Comparison of ENCODE assay signal across 13 mouse cellular contexts in the genomic region with DNA sequence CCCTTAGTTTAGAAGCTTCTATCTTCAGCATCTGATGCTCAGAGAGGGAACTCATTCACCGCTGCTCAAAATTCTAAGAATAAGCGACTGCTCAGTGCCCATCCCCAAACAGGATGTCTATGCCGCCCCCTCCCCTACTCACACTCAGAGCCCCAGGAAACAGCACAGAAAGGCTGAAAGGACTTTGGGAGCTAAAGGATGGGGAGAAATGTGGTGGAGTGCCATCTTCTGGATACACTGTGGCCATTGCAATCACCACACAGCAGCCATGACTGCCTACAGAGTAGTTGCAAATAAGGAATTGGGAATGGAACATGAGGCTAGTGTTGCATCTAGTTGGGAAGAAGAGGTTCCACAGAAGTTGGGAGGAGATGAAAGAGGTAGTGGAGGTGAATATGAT.
A peak's percentile ranks its signal among the peaks of the same experiment; 100 is the strongest.
DNase-seq lines count a peak whose midpoint lies in the region; ATAC-seq and TF ChIP-seq lines count a peak whose summit lies in the region.
"Had no signal": no experiment of that assay in that cellular context is flagged by ENCODE, and none has a peak within 500 bp of the region (broad histone marks: within the 10 kb centered on the region; RNA-seq: fewer than 3 reads in every experiment).

No protein-coding gene starts in this region.

- H3K9ac ChIP-seq in intestine, postnatal 0 days (ENCODE audit: low read depth, low read length) = no peak overlapping the region
- H3K9ac ChIP-seq in intestine, embryonic 16.5 days (ENCODE audit: low read depth, low read length) = no peak overlapping the region
- H3K9ac ChIP-seq in liver, postnatal 0 days (replicated peaks) = no peak overlapping the region
- H3K9ac ChIP-seq in liver, embryonic 11.5 days (ENCODE audit: low read depth, low read length) = no peak overlapping the region
- H3K9ac ChIP-seq: liver, embryonic 13.5 days; midbrain, embryonic 15.5 days; neural tube, embryonic 15.5 days had no signal

- TF ChIP-seq EP300 in liver, postnatal 0 days (IDR thresholded peaks at IDR 0.05; ENCODE audit: low read depth) = no peak

- WGBS in intestine, postnatal 0 days = 59% methylated on average over 3 of the region's 3 CpGs
- 62% methylated on average over 3 of the region's 3 CpGs for WGBS in intestine, embryonic 16.5 days
- 34% methylated on average over 3 of the region's 3 CpGs for WGBS in liver, postnatal 0 days (ENCODE audit: insufficient replicate concordance)
- 39% methylated on average over 3 of the region's 3 CpGs for WGBS in liver, embryonic 11.5 days

- H3K4me2 ChIP-seq in intestine, postnatal 0 days (replicated peaks; ENCODE audit: low read depth) = no peak overlapping the region
- no peak overlapping the region for H3K4me2 ChIP-seq in intestine, embryonic 16.5 days (ENCODE audit: low read depth, low read length)
- no peak overlapping the region for H3K4me2 ChIP-seq in liver, postnatal 0 days (ENCODE audit: low read depth, low read length)
- H3K4me2 ChIP-seq in liver, embryonic 11.5 days = no peak overlapping the region
- H3K4me2 ChIP-seq: liver, embryonic 13.5 days; midbrain, embryonic 15.5 days; neural tube, embryonic 15.5 days had no signal

- H3K4me1 ChIP-seq in intestine, postnatal 0 days (replicated peaks; ENCODE audit: control insufficient read depth, insufficient read depth, low read length) = no peaks in the 10 kb centered on the region
- no peaks in the 10 kb centered on the region for H3K4me1 ChIP-seq in intestine, embryonic 16.5 days (ENCODE audit: control insufficient read depth, insufficient read depth, low read length)
- H3K4me1 ChIP-seq in liver, postnatal 0 days (ENCODE audit: insufficient read depth) = no peaks in the 10 kb centered on the region
- no peaks in the 10 kb centered on the region for H3K4me1 ChIP-seq in liver, embryonic 11.5 days (replicated peaks; ENCODE audit: control insufficient read depth, insufficient read depth, low read length)
- H3K4me1 ChIP-seq: liver, embryonic 13.5 days; midbrain, embryonic 15.5 days; neural tube, embryonic 15.5 days had no signal

- no peaks in the 10 kb centered on the region for H3K36me3 ChIP-seq in intestine, postnatal 0 days (ENCODE audit: control insufficient read depth, insufficient read depth)
- H3K36me3 ChIP-seq in intestine, embryonic 16.5 days (ENCODE audit: control insufficient read depth, insufficient read depth, low read length) = no peaks in the 10 kb centered on the region
- no peaks in the 10 kb centered on the region for H3K36me3 ChIP-seq in liver, postnatal 0 days (replicated peaks; ENCODE audit: insufficient read depth, low read length)
- no peaks in the 10 kb centered on the region for H3K36me3 ChIP-seq in liver, embryonic 11.5 days (ENCODE audit: control insufficient read depth, insufficient read depth, low read length)
- H3K36me3 ChIP-seq: liver, embryonic 13.5 days; midbrain, embryonic 15.5 days; neural tube, embryonic 15.5 days had no signal

- H3K9me3 ChIP-seq in intestine, postnatal 0 days (ENCODE audit: control insufficient read depth) = no peaks in the 10 kb centered on the region
- H3K9me3 ChIP-seq in intestine, embryonic 16.5 days (ENCODE audit: control insufficient read depth, low read length) = no peaks in the 10 kb centered on the region
- no peaks in the 10 kb centered on the region for H3K9me3 ChIP-seq in liver, postnatal 0 days (ENCODE audit: low read length)
- H3K9me3 ChIP-seq in liver, embryonic 11.5 days (ENCODE audit: control insufficient read depth, low read length) = no peaks in the 10 kb centered on the region
- H3K9me3 ChIP-seq: liver, embryonic 13.5 days; midbrain, embryonic 15.5 days; neural tube, embryonic 15.5 days had no signal

- no peak overlapping the region for H3K4me3 ChIP-seq in intestine, postnatal 0 days (ENCODE audit: low read depth, low read length)
- no peak overlapping the region for H3K4me3 ChIP-seq in intestine, embryonic 16.5 days (ENCODE audit: low read length)
- no peak overlapping the region for H3K4me3 ChIP-seq in liver, postnatal 0 days (ENCODE audit: low read depth, low read length)
- no peak overlapping the region for H3K4me3 ChIP-seq in liver, embryonic 11.5 days (ENCODE audit: low read depth, low read length)
- H3K4me3 ChIP-seq: liver, embryonic 13.5 days; midbrain, embryonic 15.5 days; neural tube, embryonic 15.5 days had no signal

- peak; percentile 30 to 35 for DNase-seq in cerebellum, postnatal 10 days
- DNase-seq in cerebellum, postnatal 25 days = no peak
- no peak for DNase-seq in liver, postnatal 0 days
- no peak for DNase-seq in liver, embryonic 11.5 days (ENCODE audit: low spot score)
- peak; percentile 7 for DNase-seq in lung, postnatal 25 days (ENCODE audit: low spot score)
- DNase-seq: layer of hippocampus, postnatal 36 days; liver, embryonic 13.5 days; right cerebral cortex, postnatal 4 days had no signal

- no peak overlapping the region for H3K27ac ChIP-seq in intestine, postnatal 0 days (ENCODE audit: low read depth, low read length)
- no peak overlapping the region for H3K27ac ChIP-seq in intestine, embryonic 16.5 days (ENCODE audit: low read length)
- no peak overlapping the region for H3K27ac ChIP-seq in liver, postnatal 0 days (ENCODE audit: low read depth)
- no peak overlapping the region for H3K27ac ChIP-seq in liver, embryonic 11.5 days (ENCODE audit: low read depth, low read length)
- H3K27ac ChIP-seq: liver, embryonic 13.5 days; midbrain, embryonic 15.5 days; neural tube, embryonic 15.5 days had no signal

- peak; percentile 59 for TF ChIP-seq CTCF in intestine, postnatal 0 days (IDR thresholded peaks at IDR 0.05; ENCODE audit: low read depth)
- TF ChIP-seq CTCF in liver, postnatal 0 days (IDR thresholded peaks at IDR 0.05; ENCODE audit: low read depth) = peak; percentile 26; the same call in 1 of the 2 replicates

- H3K27me3 ChIP-seq in intestine, postnatal 0 days (replicated peaks; ENCODE audit: control insufficient read depth, insufficient read depth, low read length) = no peaks in the 10 kb centered on the region
- H3K27me3 ChIP-seq in intestine, embryonic 16.5 days (replicated peaks; ENCODE audit: control insufficient read depth, insufficient read depth, low read length) = no peaks in the 10 kb centered on the region
- no peaks in the 10 kb centered on the region for H3K27me3 ChIP-seq in liver, postnatal 0 days (ENCODE audit: insufficient read depth, low read length)
- H3K27me3 ChIP-seq in liver, embryonic 11.5 days (replicated peaks; ENCODE audit: control insufficient read depth, insufficient read depth, low read length) = no peaks in the 10 kb centered on the region
- H3K27me3 ChIP-seq: liver, embryonic 13.5 days; midbrain, embryonic 15.5 days; neural tube, embryonic 15.5 days had no signal

- ATAC-seq in intestine, postnatal 0 days = no peak
- no peak for ATAC-seq in intestine, embryonic 16.5 days
- no peak for ATAC-seq in liver, postnatal 0 days
- ATAC-seq in liver, embryonic 11.5 days (replicated peaks; ENCODE audit: low FRiP score) = no peak
- ATAC-seq in megakaryocyte-erythroid progenitor cell, adult 5-6 weeks (replicated peaks; ENCODE audit: low FRiP score, low TSS enrichment, poor library complexity, severe bottlenecking) = no peak
- ATAC-seq: midbrain, embryonic 15.5 days had no signal

Comparison
In these comparisons a context has a peak if more than half of its experiments do, and no peak if none do; other contexts are left out.
1. DNase-seq: peak in cerebellum, postnatal 10 days (2 of 2) and lung, postnatal 25 days (single experiment); none in cerebellum, postnatal 25 days (0 of 2), liver, postnatal 0 days (single experiment) and liver, embryonic 11.5 days (single experiment).